Mouse (Mus musculus): Measurements from ENCODE around the gene Mrtfb. TPM values are rescaled to one million over a fixed set of nuclear protein-coding genes. Genes with fewer than 3 reads are reported as not detected.
"Not testable (repeated sequence)": the region's sequence is repeated elsewhere in the genome, so short reads cannot be mapped to it uniquely, and the experiment has no call there.

Mrtfb gene
- total RNA-seq, 2 experiments from 2014 or later, result 161 to 175 TPM

GRCm38 (mm10) chr16:13266312-13266711 is 10.0 kb downstream of the Mrtfb start:
- no peak for DNase-seq (ENCODE audit: low spot score in 2 of 2)
- intact Hi-C loops (cut with DNase I), result loop anchor here (5.0 kb wide), 1 partner anchor 41 kb away; no protein-coding TSS in a partner anchor

- intact Hi-C loops (cut with DNase I), result loop anchor here (5.0 kb wide), 1 partner anchor 40 kb away; no protein-coding TSS in a partner anchor
- no peak for DNase-seq (ENCODE audit: low spot score in 2 of 2)
Observed at GRCm38 (mm10) chr16:13267350-13267904, 11.1 kb downstream of the Mrtfb start.

GRCm38 (mm10) chr16:13269426-13269825 is 13.1 kb downstream of the Mrtfb start:
- no peak for DNase-seq (ENCODE audit: low spot score in 2 of 2)
- intact Hi-C loops (cut with DNase I), result loop anchor here (5.0 kb wide), 1 partner anchor 38 kb away; no protein-coding TSS in a partner anchor

GRCm38 (mm10) chr16:13276258-13276657 is 20.0 kb downstream of the Mrtfb start:
- no peak for DNase-seq (ENCODE audit: low spot score in 2 of 2)
- intact Hi-C loops (cut with DNase I), result no loop called here

GRCm38 (mm10) chr16:13276709-13277399 is 20.6 kb downstream of the Mrtfb start:
- no peak for DNase-seq (ENCODE audit: low spot score in 2 of 2)
- intact Hi-C loops (cut with DNase I), result no loop called here

GRCm38 (mm10) chr16:13286425-13286824 is 30.1 kb downstream of the Mrtfb start:
- DNase-seq (ENCODE audit: low spot score in 2 of 2); intact Hi-C loops (cut with DNase I): not testable (repeated sequence)

GRCm38 (mm10) chr16:13297860-13298259 is 41.6 kb downstream of the Mrtfb start:
- intact Hi-C loops (cut with DNase I), result no loop called here
- no peak for DNase-seq (ENCODE audit: low spot score in 2 of 2)

GRCm38 (mm10) chr16:13298991-13299390 is 42.7 kb downstream of the Mrtfb start:
- intact Hi-C loops (cut with DNase I), result no loop called here
- DNase-seq (ENCODE audit: low spot score in 2 of 2), result no peak

GRCm38 (mm10) chr16:13306065-13306695 is 49.9 kb downstream of the Mrtfb start:
- intact Hi-C loops (cut with DNase I), result loop anchor here (5.0 kb wide), 1 partner anchor 39 kb away; no protein-coding TSS in a partner anchor
- no peak for DNase-seq (ENCODE audit: low spot score in 2 of 2)

GRCm38 (mm10) chr16:13310096-13310683 is 53.9 kb downstream of the Mrtfb start:
- intact Hi-C loops (cut with DNase I), result no loop called here

GRCm38 (mm10) chr16:13311374-13311773 is 55.1 kb downstream of the Mrtfb start:
- DNase-seq (ENCODE audit: low spot score in 2 of 2), result no peak
- intact Hi-C loops (cut with DNase I), result no loop called here

More at GRCm38 (mm10) chr16:13310096-13310683, 53.9 kb downstream of the Mrtfb start:
- no peak for DNase-seq (ENCODE audit: low spot score in 2 of 2)

GRCm38 (mm10) chr16:13313096-13313719 is 56.9 kb downstream of the Mrtfb start:
- intact Hi-C loops (cut with DNase I), result no loop called here
- no peak for DNase-seq (ENCODE audit: low spot score in 2 of 2)

- intact Hi-C loops (cut with DNase I), result no loop called here
- no peak for DNase-seq (ENCODE audit: low spot score in 2 of 2)
Observed at GRCm38 (mm10) chr16:13323751-13324150, 67.5 kb downstream of the Mrtfb start.

GRCm38 (mm10) chr16:13326622-13327021 is 70.3 kb downstream of the Mrtfb start:
- no peak for DNase-seq (ENCODE audit: low spot score in 2 of 2)
- intact Hi-C loops (cut with DNase I), result no loop called here

GRCm38 (mm10) chr16:13328646-13329045 is 72.4 kb downstream of the Mrtfb start:
- intact Hi-C loops (cut with DNase I), result no loop called here

GRCm38 (mm10) chr16:13329640-13330039 is 73.4 kb downstream of the Mrtfb start:
- intact Hi-C loops (cut with DNase I), result no loop called here
- DNase-seq (ENCODE audit: low spot score in 2 of 2), result no peak

More at GRCm38 (mm10) chr16:13328646-13329045, 72.4 kb downstream of the Mrtfb start:
- no peak for DNase-seq (ENCODE audit: low spot score in 2 of 2)

- intact Hi-C loops (cut with DNase I), result no loop called here
- DNase-seq (ENCODE audit: low spot score in 2 of 2), result no peak
Observed at GRCm38 (mm10) chr16:13330221-13330659, 74.0 kb downstream of the Mrtfb start.

GRCm38 (mm10) chr16:13331898-13332297 is 75.6 kb downstream of the Mrtfb start:
- intact Hi-C loops (cut with DNase I), result no loop called here
- no peak for DNase-seq (ENCODE audit: low spot score in 2 of 2)

- DNase-seq (ENCODE audit: low spot score in 2 of 2), result no peak
- intact Hi-C loops (cut with DNase I), result no loop called here
Observed at GRCm38 (mm10) chr16:13332536-13332935, 76.3 kb downstream of the Mrtfb start.
